Mouse (Mus musculus) brain, embryonic 14.5 days (tissue): ENCODE results near the gene Atf1. TPM values are rescaled to one million over a fixed set of nuclear protein-coding genes. Genes with fewer than 3 reads are reported as not detected.

Experiments used
- DNase-seq: peaks from one replicate; pipeline ENCODE4 v3.0.0-alpha.2; 2011; ENCODE audit warnings: low read depth
- CTCF ChIP-seq: fragments of 200-500 bp; IDR thresholded peaks from 2 replicates; pipeline ENCODE4 v1.5.1; 2012; ENCODE audit warnings: inconsistent platforms, mild to moderate bottlenecking, moderate library complexity, borderline replicate concordance; ENCODE audit not compliant: insufficient read depth, insufficient read length; ENCODE audit errors: extremely low read depth
- POLR2A ChIP-seq: fragments of 200-500 bp; IDR thresholded peaks from 2 replicates; pipeline ENCODE4 v1.6.1; 2012; ENCODE audit warnings: mild to moderate bottlenecking, inconsistent platforms, borderline replicate concordance; ENCODE audit not compliant: poor library complexity, insufficient read depth, insufficient read length, severe bottlenecking; ENCODE audit errors: extremely low read depth
- polyA plus RNA-seq: library from polyadenylated mRNA; depleted of rRNA; stranded (reverse); fragments of >200 nt; gene quantifications from 2 replicates; pipeline ENCODE4 v1.2.3, GENCODE M21; 2012; rRNA removed

The Atf1 gene
- 15.5 and 19.0 TPM in 2 replicates for polyA plus RNA-seq

DNA sequence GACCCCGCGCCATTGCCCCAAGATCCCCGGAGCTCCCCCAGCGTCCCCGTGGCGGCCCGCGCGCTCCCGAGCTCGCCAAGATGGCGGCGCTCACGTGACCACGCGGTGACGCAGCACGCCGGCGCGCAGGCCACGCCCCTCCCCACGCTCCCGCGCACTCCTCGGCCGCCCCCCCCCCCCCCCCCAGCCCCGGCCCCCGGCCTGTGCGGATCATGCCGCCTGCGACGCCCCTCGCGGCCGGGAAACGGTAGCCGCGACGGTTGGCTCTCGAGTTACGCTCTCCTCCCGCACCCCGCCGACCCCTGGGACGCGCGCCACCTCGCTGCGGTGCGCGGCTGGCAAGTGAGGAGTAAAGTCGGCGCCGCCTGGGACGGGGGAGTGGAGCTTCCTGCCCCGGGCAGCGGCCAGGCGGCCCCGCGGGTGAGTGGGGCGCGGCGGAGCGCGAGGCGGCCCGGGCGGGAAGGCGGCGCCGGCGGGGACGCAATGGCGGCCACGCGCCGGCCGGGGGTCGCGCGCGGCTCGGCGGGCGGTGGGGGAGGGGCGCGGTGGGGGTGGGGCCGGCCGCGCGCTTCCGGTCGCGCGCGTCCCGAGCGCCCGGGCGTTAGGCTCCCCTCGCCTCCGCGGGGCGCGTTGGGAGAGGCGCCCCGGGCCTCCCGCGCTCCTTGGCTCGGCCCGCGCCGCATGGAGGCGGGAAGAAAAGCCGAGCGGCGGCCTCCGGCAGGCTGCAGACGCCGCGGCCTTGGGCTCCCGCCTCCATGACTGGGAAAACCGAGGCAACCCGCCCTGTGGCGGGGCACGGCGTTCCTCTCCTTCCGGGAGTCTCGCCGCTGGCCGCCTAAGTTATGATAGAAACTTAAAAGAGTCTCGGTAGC, at the start of gene Atf1:
Gene Atf1 (plus strand): TSS at position 157 of the 872 bp plus-strand sequence.
- DNase-seq = peak; percentile 96
- TF ChIP-seq CTCF = no peak
- TF ChIP-seq POLR2A = peak; percentile 99

DNA sequence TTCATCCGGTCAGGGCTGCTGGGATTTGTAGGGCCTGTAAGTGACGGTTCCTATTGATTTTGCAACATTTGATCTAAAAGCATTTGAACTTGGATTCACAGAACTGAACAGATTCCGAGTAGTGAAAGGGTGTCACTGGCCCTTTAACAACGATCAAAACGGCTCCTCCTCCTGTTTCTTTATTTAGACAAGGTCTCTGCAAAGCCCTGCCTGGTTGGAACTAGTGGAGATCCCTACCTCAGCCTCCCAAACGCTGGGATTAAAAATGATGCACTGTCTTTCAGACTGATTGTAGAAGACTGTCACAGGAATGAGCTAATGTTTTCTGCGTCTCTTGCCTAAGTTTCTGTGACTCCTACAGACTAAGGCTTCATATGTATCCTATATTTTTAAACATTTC, 49.1 kb upstream of the Atf1 start:
- DNase-seq = no peak

DNA sequence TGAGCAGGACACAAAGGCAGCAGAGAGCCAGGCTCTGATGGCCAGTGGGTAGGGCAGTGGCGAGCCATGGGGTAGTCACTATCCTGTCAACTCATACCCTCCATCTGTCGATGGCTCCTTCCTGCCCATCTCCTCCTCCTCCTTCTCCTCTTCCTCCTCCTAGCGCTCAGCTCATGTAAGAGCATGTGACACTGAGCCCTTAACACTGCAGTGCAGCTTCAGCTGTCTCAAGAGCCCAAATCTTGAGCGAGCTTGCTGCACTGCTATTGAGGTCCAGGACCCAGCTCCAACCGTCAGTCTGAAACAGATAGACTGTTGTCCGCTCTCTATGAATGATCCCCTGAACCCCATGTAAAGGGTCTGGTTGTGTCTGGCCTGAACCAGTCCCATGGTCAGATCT, 47.9 kb upstream of the Atf1 start:
- no peak for TF ChIP-seq CTCF
- no peak for TF ChIP-seq POLR2A
- no peak for DNase-seq

More for the DNA sequence above, 49.1 kb upstream of the Atf1 start:
- no peak for TF ChIP-seq CTCF
- no peak for TF ChIP-seq POLR2A

DNA sequence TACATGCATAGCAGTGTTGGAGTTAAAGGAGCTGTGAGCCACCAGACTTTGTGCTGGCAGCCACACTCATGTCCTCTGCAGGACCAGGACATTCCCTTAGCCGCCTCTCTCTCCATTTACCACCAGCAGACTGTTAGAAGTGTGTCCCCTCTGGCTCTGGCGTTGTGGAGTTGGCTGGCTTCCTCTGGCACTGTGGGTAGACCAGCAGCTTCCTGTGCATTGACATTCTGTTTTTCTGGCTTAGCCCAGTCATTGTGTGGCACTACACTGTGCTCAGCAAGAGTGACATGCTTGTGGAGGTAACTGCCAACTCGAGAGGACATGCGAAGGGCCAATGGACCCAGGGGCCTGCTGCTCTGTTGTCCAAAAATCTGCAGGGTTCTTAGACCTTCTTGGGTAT, 47.4 kb upstream of the Atf1 start:
- peak; percentile 24 for DNase-seq

DNA sequence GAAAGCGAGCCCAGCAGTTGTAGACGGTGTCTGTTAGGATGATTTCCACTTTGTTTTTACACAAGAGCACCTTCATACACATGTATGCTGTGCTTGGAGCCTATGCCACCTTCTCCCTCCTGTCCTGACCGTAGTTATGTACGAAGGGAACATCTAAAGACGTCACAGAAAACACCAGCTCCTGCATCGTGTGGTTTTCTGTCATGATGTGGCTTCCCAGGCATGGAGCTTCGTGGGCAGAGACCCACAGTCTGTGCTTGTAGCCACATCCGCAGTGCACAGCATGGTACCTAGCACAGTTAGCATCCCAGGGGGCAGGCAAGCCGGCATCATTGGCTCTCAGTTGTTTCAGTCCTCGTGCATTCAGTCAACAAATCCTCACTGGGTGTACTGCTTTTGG, 45.8 kb upstream of the Atf1 start:
- no peak for DNase-seq
- TF ChIP-seq POLR2A (no peak), CTCF (no peak)

More for the DNA sequence above, 47.4 kb upstream of the Atf1 start:
- TF ChIP-seq POLR2A = no peak
- no peak for TF ChIP-seq CTCF

DNA sequence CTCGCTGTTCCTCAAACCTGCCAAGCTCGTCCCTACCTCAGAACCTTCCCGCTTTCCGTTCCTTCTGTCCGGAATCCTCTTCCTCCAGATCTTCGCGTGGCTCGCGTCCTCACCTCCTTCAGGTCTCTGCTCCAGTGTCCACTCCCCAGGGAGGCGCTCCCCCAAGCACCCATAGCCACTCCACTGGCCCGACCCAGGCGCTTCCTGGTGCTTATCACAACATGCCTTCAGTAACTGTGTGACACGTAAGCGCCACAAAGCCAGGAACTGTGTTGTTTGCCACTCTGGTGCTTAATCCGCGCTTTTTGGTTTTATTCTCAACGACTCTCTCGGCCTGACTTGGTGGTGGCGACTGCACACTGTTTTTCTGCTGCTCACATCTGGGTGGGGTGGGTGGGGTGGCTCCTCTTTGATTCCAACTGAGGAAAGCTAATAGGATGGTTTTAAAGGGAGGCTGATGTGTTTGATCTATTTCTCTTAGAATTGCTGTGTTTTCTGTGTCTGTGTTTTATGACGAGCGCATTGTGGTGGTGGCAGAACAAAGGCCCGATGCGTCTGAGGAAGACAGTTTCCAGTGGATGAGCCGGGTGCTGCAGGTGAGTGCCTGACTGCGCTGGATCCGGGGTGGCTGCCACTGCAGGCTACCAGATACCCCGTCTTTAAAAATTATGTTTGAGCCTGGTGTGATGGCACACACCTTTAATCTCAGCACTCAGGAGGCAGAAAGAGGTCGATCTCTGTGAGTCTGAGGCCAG, 44.9 kb upstream of the Atf1 start:
- no peak for TF ChIP-seq POLR2A
- TF ChIP-seq CTCF = no peak
- no peak for DNase-seq

DNA sequence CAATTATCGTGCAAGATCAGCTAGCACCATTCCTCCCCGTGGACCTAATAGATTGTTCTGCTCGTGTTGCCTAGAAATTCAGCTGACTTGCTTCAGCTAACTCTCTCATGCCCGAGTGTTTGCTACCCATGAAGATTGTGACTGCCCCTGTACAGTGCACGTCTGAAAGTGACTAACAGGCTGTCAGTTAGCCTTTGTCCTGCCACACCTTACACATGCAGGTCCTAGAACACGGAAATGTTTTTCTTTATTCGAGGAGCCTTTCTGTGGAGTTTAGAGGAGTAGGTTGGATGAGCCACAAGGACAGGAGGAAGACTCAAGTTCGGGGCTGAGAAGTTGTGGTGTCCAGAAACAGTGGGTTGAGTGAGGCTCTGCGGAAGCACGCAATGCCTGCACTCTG, 44.1 kb upstream of the Atf1 start:
- TF ChIP-seq POLR2A (no peak), CTCF (no peak)
- DNase-seq = no peak

DNA sequence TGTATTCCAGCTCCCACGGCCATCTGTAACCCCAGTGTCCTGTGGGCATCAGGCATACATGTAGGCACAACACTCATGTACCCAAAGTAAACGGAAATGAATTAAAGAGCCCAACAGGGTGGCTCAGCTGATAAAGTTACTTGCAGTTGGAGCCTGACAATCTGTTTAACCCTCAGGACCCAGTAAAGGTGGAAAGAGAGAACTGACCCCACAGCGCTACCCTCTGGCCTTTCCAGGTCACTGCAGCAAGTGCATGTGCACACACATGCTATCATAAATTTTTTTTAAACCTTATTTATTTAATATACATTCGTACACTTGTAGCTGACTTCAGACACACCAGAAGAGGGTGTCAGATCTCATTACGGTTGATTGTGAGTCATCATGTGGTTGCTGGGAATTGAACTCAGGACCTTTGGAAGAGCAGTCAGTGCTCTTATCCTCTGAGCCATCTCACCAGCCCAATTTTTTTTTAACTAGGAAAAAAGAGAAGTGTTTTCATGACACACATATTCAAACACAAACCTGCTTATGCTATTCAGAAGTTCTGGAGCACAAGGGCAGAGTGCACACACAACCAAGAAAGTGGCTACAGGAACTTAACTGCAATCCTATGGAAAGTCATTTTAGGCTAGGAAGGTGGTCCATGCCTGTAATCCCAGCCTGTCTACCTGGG, 42.7 kb upstream of the Atf1 start:
- TF ChIP-seq POLR2A (no peak), CTCF (peak; percentile 43; the same call in 1 of the 2 replicates)
- no peak for DNase-seq

DNA sequence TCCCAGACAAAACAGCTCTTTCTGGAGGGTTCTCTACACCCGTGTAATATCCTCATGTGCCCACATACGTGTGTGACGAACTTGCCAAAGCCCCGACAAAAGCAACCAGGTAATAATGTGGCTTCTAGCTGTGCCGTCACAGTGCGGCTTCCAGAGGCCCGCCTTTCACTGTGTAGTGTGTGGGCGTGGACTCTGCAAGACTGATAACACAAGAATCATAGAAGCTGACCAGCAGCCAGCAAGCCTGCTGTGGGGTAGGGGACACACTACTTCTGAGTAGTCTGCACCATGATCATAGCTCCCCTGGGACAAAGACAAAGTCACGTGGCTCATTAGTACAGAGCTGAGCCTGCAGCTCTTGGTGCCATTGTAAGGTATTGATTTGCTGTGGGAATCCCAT, 41.4 kb upstream of the Atf1 start:
- no peak for DNase-seq
- TF ChIP-seq POLR2A (no peak), CTCF (no peak)

DNA sequence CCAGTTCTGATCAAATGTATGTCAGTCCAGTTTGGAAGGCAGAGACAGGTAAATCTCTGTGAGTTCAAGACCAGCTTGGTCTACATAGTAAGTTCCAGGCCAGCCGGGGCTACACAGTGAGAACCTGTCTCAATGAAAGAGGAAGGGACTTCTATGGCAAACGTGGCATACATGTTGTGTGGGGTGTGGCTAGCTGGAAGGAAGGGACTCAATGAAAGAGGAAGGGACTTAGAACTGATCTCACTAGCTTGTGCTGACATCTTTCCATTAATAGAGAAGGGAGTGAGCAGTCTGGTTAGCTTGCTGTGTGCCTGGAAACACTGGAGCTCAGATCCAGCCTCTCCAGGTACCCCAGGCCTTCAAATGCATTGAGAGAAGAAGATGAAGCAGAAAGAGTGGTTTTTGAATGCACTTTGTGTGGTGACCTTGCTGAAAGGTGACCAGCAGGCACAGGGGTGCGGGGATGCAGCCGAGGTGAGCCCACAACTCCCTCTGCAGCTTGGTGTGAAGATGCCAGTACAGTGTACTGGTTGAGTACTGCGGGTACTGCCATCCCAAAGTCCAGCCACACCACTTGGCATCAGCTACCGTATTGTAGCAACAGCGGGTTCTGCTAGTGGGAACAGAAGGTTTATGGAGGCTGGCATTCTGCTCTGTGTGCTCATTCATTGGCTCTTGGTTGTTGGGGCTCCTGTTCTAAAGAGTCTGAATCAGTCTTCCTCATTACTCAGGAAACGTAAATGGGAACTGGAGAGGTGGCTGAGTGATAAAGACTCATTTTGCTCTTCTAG, 40.5 kb upstream of the Atf1 start:
- no peak for DNase-seq
- TF ChIP-seq POLR2A (no peak), CTCF (no peak)

DNA sequence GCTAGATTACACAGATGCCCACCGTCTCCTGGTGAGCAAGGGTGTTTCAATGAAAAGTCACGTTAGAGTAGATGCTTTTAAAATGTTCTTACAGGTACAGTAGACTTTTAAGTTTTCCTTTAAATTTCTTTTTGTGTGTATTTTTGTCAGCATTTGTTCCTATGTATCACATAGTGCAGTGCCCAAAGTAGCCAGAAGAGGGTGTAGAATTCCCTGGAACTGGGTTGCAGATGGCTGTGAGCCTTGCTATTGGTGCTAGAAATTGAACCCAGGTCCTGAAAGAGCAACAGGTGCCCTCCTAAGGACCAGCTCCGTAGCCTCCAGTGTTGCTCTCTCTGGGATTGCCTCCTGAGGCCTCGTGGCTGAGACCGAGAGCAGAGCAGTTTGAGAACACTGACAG, 39.1 kb upstream of the Atf1 start:
- TF ChIP-seq CTCF (no peak), POLR2A (no peak)
- DNase-seq = no peak

DNA sequence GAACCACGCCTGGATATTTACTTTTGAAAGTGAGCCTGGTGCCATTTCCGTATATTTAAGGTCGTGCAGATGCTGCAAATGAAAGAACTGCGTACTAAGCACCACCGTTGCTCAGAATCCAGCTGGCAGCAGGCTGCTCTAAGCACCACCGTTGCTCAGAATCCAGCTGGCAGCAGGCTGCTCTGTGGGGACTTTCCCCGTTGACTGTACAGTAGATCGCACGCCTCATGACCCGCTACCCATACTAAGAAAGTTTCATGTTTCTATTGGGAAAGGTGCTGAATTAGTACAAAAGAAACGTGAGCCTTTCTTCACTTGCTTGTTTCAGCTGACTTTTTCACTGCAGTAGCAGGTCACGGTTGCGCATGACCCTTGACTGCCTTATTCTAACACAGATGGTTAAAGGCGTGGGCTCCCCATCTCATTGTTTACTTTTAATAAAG, 38.6 kb upstream of the Atf1 start:
- no peak for DNase-seq
- TF ChIP-seq CTCF = no peak
- TF ChIP-seq POLR2A = no peak
